Mouse (Mus musculus): ENCODE data around the gene Acox3. TPM values are rescaled to one million over a fixed set of nuclear protein-coding genes. Genes with fewer than 3 reads are reported as not detected.

Gene Acox3
- total RNA-seq, 1 experiment = 7.2 TPM

GRCm38 (mm10) chr5:35626408-35626807, 43.6 kb downstream of the Acox3 start:
- Histone ChIP-seq H3K36me3 (ENCODE audit: control insufficient read depth, insufficient read depth, low read length, poor library complexity, severe bottlenecking) (no peaks in the 10 kb centered on the region), H3K27ac (ENCODE audit: insufficient read depth, low read depth, low read length, poor library complexity, severe bottlenecking) (no peak overlapping the region), H3K4me3 (ENCODE audit: insufficient read depth in 1 of 2, low read depth in 1 of 2, low read length in 2 of 2, poor library complexity in 1 of 2, severe bottlenecking in 1 of 2) (no peak overlapping the region), H3K9me3 (ENCODE audit: control insufficient read depth, insufficient read depth, low read depth, low read length) (no peaks in the 10 kb centered on the region), H3K9ac (ENCODE audit: insufficient read depth, low read depth, low read length, poor library complexity, severe bottlenecking) (no peak overlapping the region), H3K4me1 (ENCODE audit: control insufficient read depth in 2 of 2, insufficient read depth in 2 of 2, low read length in 2 of 2, poor library complexity in 1 of 2) (no peaks in the 10 kb centered on the region)
- in situ Hi-C loops (cut with MboI; ENCODE audit: low sequenced_read_pairs in 2 of 2, unreplicated experiment in 2 of 2) = no loop called here
- TF ChIP-seq ZNF384 (IDR thresholded peaks at IDR 0.05; ENCODE audit: low read depth, low read length) (no peak), HCFC1 (IDR thresholded peaks at IDR 0.05; ENCODE audit: borderline replicate concordance, insufficient read depth, low read length) (no peak)
- DNase-seq (ENCODE audit: low read depth, low spot score) = no peak

- TF ChIP-seq CHD2 (IDR thresholded peaks at IDR 0.05; ENCODE audit: low read depth, low read length) (no peak), MAFK (IDR thresholded peaks at IDR 0.05; ENCODE audit: insufficient read depth, low read depth, low read length) (no peak), ZC3H11A (IDR thresholded peaks at IDR 0.05; ENCODE audit: borderline replicate concordance, low read depth, low read length) (no peak), ZNF384 (IDR thresholded peaks at IDR 0.05; ENCODE audit: low read depth, low read length) (no peak), HCFC1 (IDR thresholded peaks at IDR 0.05; ENCODE audit: borderline replicate concordance, insufficient read depth, low read length) (no peak)
- in situ Hi-C loops (cut with MboI; ENCODE audit: low sequenced_read_pairs in 2 of 2, unreplicated experiment in 2 of 2) = no loop called here
- no peak overlapping the region for H3K9ac ChIP-seq (ENCODE audit: insufficient read depth, low read depth, low read length, poor library complexity, severe bottlenecking)
- DNase-seq (ENCODE audit: low read depth, low spot score) = no peak
- no peaks in the 10 kb centered on the region for H3K9me3 ChIP-seq (ENCODE audit: control insufficient read depth, insufficient read depth, low read depth, low read length)
- H3K36me3 ChIP-seq (ENCODE audit: control insufficient read depth, insufficient read depth, low read length, poor library complexity, severe bottlenecking) = no peaks in the 10 kb centered on the region
- no peak overlapping the region for H3K27ac ChIP-seq (ENCODE audit: insufficient read depth, low read depth, low read length, poor library complexity, severe bottlenecking)
- no peaks in the 10 kb centered on the region for H3K4me1 ChIP-seq (ENCODE audit: control insufficient read depth in 2 of 2, insufficient read depth in 2 of 2, low read length in 2 of 2, poor library complexity in 1 of 2)
- H3K4me3 ChIP-seq (ENCODE audit: insufficient read depth in 1 of 2, low read depth in 1 of 2, low read length in 2 of 2, poor library complexity in 1 of 2, severe bottlenecking in 1 of 2) = no peak overlapping the region
These were observed 44.5 kb downstream of the Acox3 start for GRCm38 (mm10) chr5:35627307-35627840.

GRCm38 (mm10) chr5:35628685-35629084, 45.8 kb downstream of the Acox3 start:
- in situ Hi-C loops (cut with MboI; ENCODE audit: low sequenced_read_pairs in 2 of 2, unreplicated experiment in 2 of 2) = no loop called here
- H3K27ac ChIP-seq (ENCODE audit: insufficient read depth, low read depth, low read length, poor library complexity, severe bottlenecking) = no peak overlapping the region
- no peaks in the 10 kb centered on the region for H3K4me1 ChIP-seq (ENCODE audit: control insufficient read depth in 2 of 2, insufficient read depth in 2 of 2, low read length in 2 of 2, poor library complexity in 1 of 2)
- H3K4me3 ChIP-seq (ENCODE audit: insufficient read depth in 1 of 2, low read depth in 1 of 2, low read length in 2 of 2, poor library complexity in 1 of 2, severe bottlenecking in 1 of 2) = no peak overlapping the region
- TF ChIP-seq HCFC1 (IDR thresholded peaks at IDR 0.05; ENCODE audit: borderline replicate concordance, insufficient read depth, low read length) (no peak), ZC3H11A (IDR thresholded peaks at IDR 0.05; ENCODE audit: borderline replicate concordance, low read depth, low read length) (no peak), MAFK (IDR thresholded peaks at IDR 0.05; ENCODE audit: insufficient read depth, low read depth, low read length) (no peak), ZNF384 (IDR thresholded peaks at IDR 0.05; ENCODE audit: low read depth, low read length) (no peak), CHD2 (IDR thresholded peaks at IDR 0.05; ENCODE audit: low read depth, low read length) (no peak)
- H3K9me3 ChIP-seq (ENCODE audit: control insufficient read depth, insufficient read depth, low read depth, low read length) = no peaks in the 10 kb centered on the region
- no peaks in the 10 kb centered on the region for H3K36me3 ChIP-seq (ENCODE audit: control insufficient read depth, insufficient read depth, low read length, poor library complexity, severe bottlenecking)
- no peak for DNase-seq (ENCODE audit: low read depth, low spot score)
- no peak overlapping the region for H3K9ac ChIP-seq (ENCODE audit: insufficient read depth, low read depth, low read length, poor library complexity, severe bottlenecking)

- in situ Hi-C loops (cut with MboI; ENCODE audit: low sequenced_read_pairs in 2 of 2, unreplicated experiment in 2 of 2) = no loop called here
- TF ChIP-seq MAFK (IDR thresholded peaks at IDR 0.05; ENCODE audit: insufficient read depth, low read depth, low read length) (no peak), ZNF384 (IDR thresholded peaks at IDR 0.05; ENCODE audit: low read depth, low read length) (no peak), ZC3H11A (IDR thresholded peaks at IDR 0.05; ENCODE audit: borderline replicate concordance, low read depth, low read length) (no peak), HCFC1 (IDR thresholded peaks at IDR 0.05; ENCODE audit: borderline replicate concordance, insufficient read depth, low read length) (no peak), CHD2 (IDR thresholded peaks at IDR 0.05; ENCODE audit: low read depth, low read length) (no peak)
- H3K9ac ChIP-seq (ENCODE audit: insufficient read depth, low read depth, low read length, poor library complexity, severe bottlenecking) = no peak overlapping the region
- H3K27ac ChIP-seq (ENCODE audit: insufficient read depth, low read depth, low read length, poor library complexity, severe bottlenecking) = no peak overlapping the region
- no peaks in the 10 kb centered on the region for H3K36me3 ChIP-seq (ENCODE audit: control insufficient read depth, insufficient read depth, low read length, poor library complexity, severe bottlenecking)
- no peak overlapping the region for H3K4me3 ChIP-seq (ENCODE audit: insufficient read depth in 1 of 2, low read depth in 1 of 2, low read length in 2 of 2, poor library complexity in 1 of 2, severe bottlenecking in 1 of 2)
- H3K4me1 ChIP-seq (ENCODE audit: control insufficient read depth in 2 of 2, insufficient read depth in 2 of 2, low read length in 2 of 2, poor library complexity in 1 of 2) = no peaks in the 10 kb centered on the region
- DNase-seq (ENCODE audit: low read depth, low spot score) = no peak
- H3K9me3 ChIP-seq (ENCODE audit: control insufficient read depth, insufficient read depth, low read depth, low read length) = no peaks in the 10 kb centered on the region
These were observed 46.5 kb downstream of the Acox3 start for GRCm38 (mm10) chr5:35629333-35629732.

- TF ChIP-seq HCFC1 (IDR thresholded peaks at IDR 0.05; ENCODE audit: borderline replicate concordance, insufficient read depth, low read length) (no peak), ZC3H11A (IDR thresholded peaks at IDR 0.05; ENCODE audit: borderline replicate concordance, low read depth, low read length) (no peak), ZNF384 (IDR thresholded peaks at IDR 0.05; ENCODE audit: low read depth, low read length) (no peak), CHD2 (IDR thresholded peaks at IDR 0.05; ENCODE audit: low read depth, low read length) (no peak), MAFK (IDR thresholded peaks at IDR 0.05; ENCODE audit: insufficient read depth, low read depth, low read length) (no peak)
- no peak overlapping the region for H3K27ac ChIP-seq (ENCODE audit: insufficient read depth, low read depth, low read length, poor library complexity, severe bottlenecking)
- in situ Hi-C loops (cut with MboI; ENCODE audit: low sequenced_read_pairs in 2 of 2, unreplicated experiment in 2 of 2) = no loop called here
These were observed 47.9 kb downstream of the Acox3 start for GRCm38 (mm10) chr5:35630706-35631105.

More at GRCm38 (mm10) chr5:35630706-35631105, 47.9 kb downstream of the Acox3 start:
- DNase-seq (ENCODE audit: low read depth, low spot score) = no peak
- no peaks in the 10 kb centered on the region for H3K9me3 ChIP-seq (ENCODE audit: control insufficient read depth, insufficient read depth, low read depth, low read length)
- no peak overlapping the region for H3K4me3 ChIP-seq (ENCODE audit: insufficient read depth in 1 of 2, low read depth in 1 of 2, low read length in 2 of 2, poor library complexity in 1 of 2, severe bottlenecking in 1 of 2)
- no peaks in the 10 kb centered on the region for H3K4me1 ChIP-seq (ENCODE audit: control insufficient read depth in 2 of 2, insufficient read depth in 2 of 2, low read length in 2 of 2, poor library complexity in 1 of 2)
- no peak overlapping the region for H3K9ac ChIP-seq (ENCODE audit: insufficient read depth, low read depth, low read length, poor library complexity, severe bottlenecking)
- no peaks in the 10 kb centered on the region for H3K36me3 ChIP-seq (ENCODE audit: control insufficient read depth, insufficient read depth, low read length, poor library complexity, severe bottlenecking)

Data from ES-E14 (cell line).